Mouse (Mus musculus): ENCODE measurements at regions not wholly inside any gene's neighbourhood (a gene's known extent, or its start where the extent isn't known, plus 50 kb on each side); places are given as distances from the start of the nearest gene placed in this dataset.

DNA sequence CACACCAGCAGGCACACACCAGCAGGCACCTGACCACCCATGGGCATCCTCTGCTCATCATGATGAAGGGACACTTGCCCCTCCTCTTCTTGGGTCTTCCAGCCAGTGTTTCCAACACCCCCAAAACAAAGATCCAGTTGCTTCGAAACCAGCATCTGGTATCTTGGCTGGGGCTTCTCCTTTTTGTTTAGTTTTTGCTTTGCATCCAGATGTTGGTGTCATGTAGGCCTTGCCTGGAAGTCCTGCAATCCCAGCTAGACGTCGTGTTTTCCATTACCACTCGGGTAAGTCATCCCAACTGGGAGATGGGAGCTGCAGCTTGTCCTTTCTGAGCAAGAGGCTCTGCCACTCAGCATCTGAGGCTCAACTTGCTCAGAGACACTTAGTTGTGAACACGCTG lies 70.6 kb upstream of the Tspan2 start:
- DNase-seq (ENCODE audit: low read depth, low spot score) = no peak

DNA sequence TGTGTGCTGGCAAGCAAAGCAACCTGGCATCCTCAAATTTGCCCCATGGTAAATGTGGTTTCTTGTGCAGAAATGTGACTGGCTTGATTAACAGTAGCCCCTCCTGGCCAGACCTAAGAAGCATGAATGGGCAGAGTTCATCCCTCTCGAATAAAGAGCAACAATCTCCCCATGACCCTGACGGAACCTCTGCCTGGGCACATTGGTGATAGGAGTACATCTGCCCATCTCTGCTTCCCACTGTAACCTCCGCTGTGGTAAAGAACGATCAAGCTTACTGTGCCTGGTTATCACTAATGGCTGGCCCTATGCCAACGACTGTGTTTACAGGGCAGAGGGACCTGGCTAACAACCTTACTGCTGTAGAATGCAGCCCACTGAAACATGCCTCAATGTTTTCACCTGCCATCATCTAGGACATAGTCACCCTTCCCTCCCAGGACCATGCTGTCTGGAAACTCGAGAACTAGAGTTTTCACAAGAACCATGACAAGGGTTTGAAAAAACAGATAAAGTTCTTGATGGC lies 69.6 kb upstream of the Tspan2 start:
- DNase-seq (ENCODE audit: low read depth, low spot score) = no peak

- DNase-seq (ENCODE audit: low read depth, low spot score) = no peak
Measured at GRCm38 (mm10) chr3:102667796-102668195, 66.5 kb upstream of the Tspan2 start.

GRCm38 (mm10) chr3:102668556-102668955 lies 65.8 kb upstream of the Tspan2 start:
- no peak for DNase-seq (ENCODE audit: low read depth, low spot score)

GRCm38 (mm10) chr3:102669951-102670350 lies 64.4 kb upstream of the Tspan2 start:
- DNase-seq (ENCODE audit: low read depth, low spot score) = no peak

DNA sequence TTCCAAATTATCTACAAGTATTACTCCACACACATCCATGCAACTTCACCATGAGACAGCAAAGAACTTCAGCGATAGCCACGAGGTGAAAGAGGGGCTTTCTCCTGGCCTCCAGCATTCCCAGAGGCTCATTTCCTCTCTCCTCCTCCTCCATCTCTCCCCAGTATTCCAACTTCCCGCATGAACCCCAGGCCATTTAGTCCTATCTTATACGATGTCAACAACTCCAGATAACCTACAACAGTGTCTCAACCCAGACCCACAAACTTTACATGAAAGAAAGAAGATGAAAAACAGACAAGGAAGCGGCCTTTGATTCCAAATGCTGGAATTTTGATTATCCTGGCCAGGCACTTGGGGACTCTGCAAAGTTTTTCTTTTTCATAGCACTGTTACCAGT lies 63.8 kb upstream of the Tspan2 start:
- no peak for DNase-seq (ENCODE audit: low read depth, low spot score)

GRCm38 (mm10) chr3:102670972-102671371 lies 63.4 kb upstream of the Tspan2 start:
- no peak for DNase-seq (ENCODE audit: low read depth, low spot score)

- no peak for DNase-seq (ENCODE audit: low read depth, low spot score)
Measured at GRCm38 (mm10) chr3:102673506-102673905, 60.8 kb upstream of the Tspan2 start.

DNA sequence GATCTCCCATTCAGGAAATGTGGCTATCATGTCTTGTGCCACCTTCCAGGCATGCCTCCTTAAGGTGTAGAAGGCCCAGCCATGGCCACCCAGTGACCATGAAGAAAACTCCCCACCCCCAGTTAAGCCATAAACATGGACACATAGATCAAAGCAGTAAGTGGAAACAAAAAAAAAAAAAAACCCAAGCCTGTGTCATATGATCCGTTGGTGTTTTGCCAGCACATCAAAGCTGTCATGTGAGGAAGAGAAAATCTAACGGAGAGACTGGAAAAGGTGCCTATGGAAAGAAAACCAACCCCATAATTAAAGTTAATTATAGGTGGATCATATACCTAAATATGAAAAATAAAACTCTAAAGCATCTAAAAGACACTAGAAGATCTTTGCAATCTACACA lies 60.3 kb upstream of the Tspan2 start:
- no peak for DNase-seq (ENCODE audit: low read depth, low spot score)

- no peak for DNase-seq (ENCODE audit: low read depth, low spot score)
Measured at GRCm38 (mm10) chr3:102676946-102677534, 57.3 kb upstream of the Tspan2 start.

DNA sequence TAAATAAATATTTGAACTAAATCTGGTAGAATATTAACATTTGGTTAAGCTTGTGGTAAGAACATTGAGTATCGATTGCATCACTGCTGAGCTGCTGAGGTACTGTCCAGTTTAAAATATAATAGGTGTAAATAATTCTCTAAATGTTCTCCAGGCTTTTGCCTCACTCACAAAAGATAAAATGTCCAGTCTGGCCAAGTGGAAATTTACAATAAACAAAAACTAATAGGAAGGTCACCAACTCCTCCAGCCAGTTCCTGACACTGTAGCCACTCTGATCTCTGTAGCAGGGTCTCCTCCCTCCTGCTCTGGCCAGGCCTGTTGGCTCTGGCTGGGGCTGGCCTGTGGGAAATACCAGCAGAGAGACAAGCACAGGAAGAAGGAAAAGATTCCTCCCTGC lies 55.8 kb upstream of the Tspan2 start:
- no peak for DNase-seq (ENCODE audit: low read depth, low spot score)

GRCm38 (mm10) chr3:102682424-102682823 lies 51.9 kb upstream of the Tspan2 start:
- DNase-seq (ENCODE audit: low read depth, low spot score) = no peak

- DNase-seq (ENCODE audit: low read depth, low spot score) = no peak
Measured at GRCm38 (mm10) chr3:102683541-102683940, 50.8 kb upstream of the Tspan2 start.

Data from R1 (cell line).